Mouse (Mus musculus): ENCODE results near the gene Olfr1299.

Olfr1299 gene

GRCm38 (mm10) chr2:111661119-111661518 lies at the start of gene Olfr1299:
Gene Olfr1299, plus strand, starts transcription at chr2:111661419.
- no peak for DNase-seq (ENCODE audit: low spot score in 2 of 2)

DNA sequence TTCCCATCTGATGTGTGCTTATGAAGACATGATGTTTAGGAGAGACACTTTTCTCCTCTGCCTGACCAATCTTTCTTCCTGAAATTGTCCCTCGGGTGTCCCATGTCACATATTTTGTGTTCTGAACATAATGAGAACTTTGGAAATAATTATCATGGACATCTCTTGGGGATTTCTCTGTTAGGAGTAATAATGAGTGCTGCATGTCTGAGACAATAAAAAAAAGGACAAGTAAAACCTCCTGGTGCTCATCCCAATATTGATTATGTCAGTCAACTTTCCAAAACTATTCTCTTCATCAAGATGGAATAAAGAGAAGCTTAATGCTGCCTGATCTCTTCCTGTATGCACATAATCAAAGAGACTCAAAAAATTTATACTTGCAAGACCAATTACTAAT lies 34.8 kb upstream of the Olfr1299 start, which contains the start of gene Olfr1297:
Gene Olfr1297, minus strand, starts transcription at position 101 of the 400 bp plus-strand sequence.
- no peak for DNase-seq (ENCODE audit: low spot score in 2 of 2)

DNA sequence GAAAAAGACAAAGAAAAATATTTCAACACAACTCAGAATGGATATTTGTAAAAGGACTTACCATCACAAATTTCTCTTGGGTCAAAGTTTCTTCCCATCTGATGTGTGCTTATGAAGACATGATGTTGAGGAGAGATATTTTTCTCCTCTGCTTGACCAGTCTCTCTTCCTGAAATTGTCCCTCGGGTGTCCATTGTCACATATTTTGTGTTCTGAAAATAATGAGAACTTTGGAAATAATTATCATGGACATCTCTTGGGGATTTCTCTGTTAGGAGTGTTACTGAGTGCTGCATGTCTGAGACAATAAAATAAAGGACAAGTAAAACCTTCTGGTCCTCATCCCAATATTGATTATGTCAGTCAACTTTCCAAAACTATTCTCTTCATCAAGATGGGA lies 12.1 kb upstream of the Olfr1299 start, which contains the start of gene Olfr1298:
Gene Olfr1298, minus strand, starts transcription at position 101 of the 400 bp plus-strand sequence.
- DNase-seq (ENCODE audit: low spot score in 2 of 2) = no peak

All from frontal cortex, postnatal 10 days (tissue).